Mouse (Mus musculus): ENCODE results near the gene Polr1e. TPM values are rescaled to one million over a fixed set of nuclear protein-coding genes. Genes with fewer than 3 reads are reported as not detected.

Gene Polr1e
- polyA plus RNA-seq, 1 experiment from 2014 or later, result 33.2 TPM

- no peaks in the 10 kb centered on the region for H3K9me3 ChIP-seq (replicated peaks; ENCODE audit: control insufficient read depth, low read length, poor library complexity, severe bottlenecking)
- H3K4me3 ChIP-seq (ENCODE audit: low read depth, low read length), result peak overlapping the region; percentile 59
- H3K4me2 ChIP-seq (ENCODE audit: low read length), result peak overlapping the region; percentile 68
- peaks cover 24% of the 10 kb centered on the region for H3K4me1 ChIP-seq (ENCODE audit: control insufficient read depth, insufficient read depth, low read length)
- no peak for ATAC-seq
- 6% methylated on average over 2 of the region's 2 CpGs for WGBS
- peak overlapping the region; percentile 60 for H3K9ac ChIP-seq (ENCODE audit: low read depth, low read length)
- H3K27me3 ChIP-seq (ENCODE audit: control insufficient read depth, insufficient read depth, low read depth, low read length), result no peaks in the 10 kb centered on the region
- H3K27ac ChIP-seq (ENCODE audit: low read length), result no peak overlapping the region; the same call in 1 of the 2 replicates
- H3K36me3 ChIP-seq (ENCODE audit: control insufficient read depth, insufficient read depth, low read length), result no peaks in the 10 kb centered on the region
Measured at GRCm38 (mm10) chr4:45013537-45013936, 4.8 kb upstream of the Polr1e start.

- Histone ChIP-seq H3K36me3 (ENCODE audit: control insufficient read depth, insufficient read depth, low read length) (no peaks in the 10 kb centered on the region), H3K4me2 (ENCODE audit: low read length) (no peak overlapping the region), H3K9me3 (replicated peaks; ENCODE audit: control insufficient read depth, low read length, poor library complexity, severe bottlenecking) (no peaks in the 10 kb centered on the region), H3K9ac (ENCODE audit: low read depth, low read length) (no peak overlapping the region), H3K4me3 (ENCODE audit: low read depth, low read length) (no peak overlapping the region), H3K4me1 (ENCODE audit: control insufficient read depth, insufficient read depth, low read length) (peaks cover 25% of the 10 kb centered on the region), H3K27ac (ENCODE audit: low read length) (no peak overlapping the region), H3K27me3 (ENCODE audit: control insufficient read depth, insufficient read depth, low read depth, low read length) (no peaks in the 10 kb centered on the region)
- no peak for ATAC-seq
- WGBS, result 9% methylated on average over 3 of the region's 3 CpGs
Measured at GRCm38 (mm10) chr4:45015615-45016014, 2.8 kb upstream of the Polr1e start.

GRCm38 (mm10) chr4:45019009-45019408 is 626 bp downstream of the Polr1e start:
- Histone ChIP-seq H3K36me3 (ENCODE audit: control insufficient read depth, insufficient read depth, low read length) (0 out of 2 replicates have a peak, but pooled peaks cover 1% of the 10 kb centered on the region), H3K27me3 (ENCODE audit: control insufficient read depth, insufficient read depth, low read depth, low read length) (no peaks in the 10 kb centered on the region), H3K27ac (ENCODE audit: low read length) (no peak overlapping the region), H3K4me2 (ENCODE audit: low read length) (peak overlapping the region; percentile 65), H3K4me3 (ENCODE audit: low read depth, low read length) (peak overlapping the region; percentile 73), H3K9me3 (replicated peaks; ENCODE audit: control insufficient read depth, low read length, poor library complexity, severe bottlenecking) (no peaks in the 10 kb centered on the region), H3K4me1 (ENCODE audit: control insufficient read depth, insufficient read depth, low read length) (peaks cover 16% of the 10 kb centered on the region), H3K9ac (ENCODE audit: low read depth, low read length) (peak overlapping the region; percentile 71)
- WGBS, result under 1% methylated on average over 14 of the region's 14 CpGs
- peak; percentile 52 for ATAC-seq

- Histone ChIP-seq H3K9ac (ENCODE audit: low read depth, low read length) (no peak overlapping the region), H3K4me2 (ENCODE audit: low read length) (no peak overlapping the region), H3K4me1 (ENCODE audit: control insufficient read depth, insufficient read depth, low read length) (0 out of 2 replicates have a peak, but pooled peaks cover under 1% of the 10 kb centered on the region), H3K9me3 (replicated peaks; ENCODE audit: control insufficient read depth, low read length, poor library complexity, severe bottlenecking) (no peaks in the 10 kb centered on the region), H3K27me3 (ENCODE audit: control insufficient read depth, insufficient read depth, low read depth, low read length) (no peaks in the 10 kb centered on the region), H3K4me3 (ENCODE audit: low read depth, low read length) (no peak overlapping the region), H3K36me3 (ENCODE audit: control insufficient read depth, insufficient read depth, low read length) (peaks cover 12% of the 10 kb centered on the region; the same call in 1 of the 2 replicates), H3K27ac (ENCODE audit: low read length) (no peak overlapping the region)
- no peak for ATAC-seq
- WGBS, result 79% methylated on average over 4 of the region's 4 CpGs
Measured at GRCm38 (mm10) chr4:45026459-45026858, 8.1 kb downstream of the Polr1e start.

GRCm38 (mm10) chr4:45032586-45032985 is 14.2 kb downstream of the Polr1e start:
- Histone ChIP-seq H3K27ac (ENCODE audit: low read length) (no peak overlapping the region), H3K4me2 (ENCODE audit: low read length) (no peak overlapping the region), H3K36me3 (ENCODE audit: control insufficient read depth, insufficient read depth, low read length) (peaks cover 24% of the 10 kb centered on the region), H3K27me3 (ENCODE audit: control insufficient read depth, insufficient read depth, low read depth, low read length) (no peaks in the 10 kb centered on the region), H3K4me1 (ENCODE audit: control insufficient read depth, insufficient read depth, low read length) (no peaks in the 10 kb centered on the region), H3K9ac (ENCODE audit: low read depth, low read length) (no peak overlapping the region), H3K4me3 (ENCODE audit: low read depth, low read length) (no peak overlapping the region), H3K9me3 (replicated peaks; ENCODE audit: control insufficient read depth, low read length, poor library complexity, severe bottlenecking) (no peaks in the 10 kb centered on the region)
- ATAC-seq, result no peak
- 97% methylated on average over 9 of the region's 9 CpGs for WGBS

- H3K27ac ChIP-seq (ENCODE audit: low read length), result no peak overlapping the region
- 87% methylated on average over 16 of the region's 16 CpGs for WGBS
- H3K4me2 ChIP-seq (ENCODE audit: low read length), result no peak overlapping the region
- H3K27me3 ChIP-seq (ENCODE audit: control insufficient read depth, insufficient read depth, low read depth, low read length), result no peaks in the 10 kb centered on the region
- no peaks in the 10 kb centered on the region for H3K4me1 ChIP-seq (ENCODE audit: control insufficient read depth, insufficient read depth, low read length)
- no peaks in the 10 kb centered on the region for H3K9me3 ChIP-seq (replicated peaks; ENCODE audit: control insufficient read depth, low read length, poor library complexity, severe bottlenecking)
- H3K4me3 ChIP-seq (ENCODE audit: low read depth, low read length), result no peak overlapping the region
- no peak overlapping the region for H3K9ac ChIP-seq (ENCODE audit: low read depth, low read length)
- no peak for ATAC-seq
- peaks cover 17% of the 10 kb centered on the region for H3K36me3 ChIP-seq (ENCODE audit: control insufficient read depth, insufficient read depth, low read length)
Measured at GRCm38 (mm10) chr4:45034693-45035628, 16.6 kb downstream of the Polr1e start.

GRCm38 (mm10) chr4:45036048-45036447 is 17.7 kb downstream of the Polr1e start:
- Histone ChIP-seq H3K4me1 (ENCODE audit: control insufficient read depth, insufficient read depth, low read length) (no peaks in the 10 kb centered on the region), H3K36me3 (ENCODE audit: control insufficient read depth, insufficient read depth, low read length) (peaks cover 17% of the 10 kb centered on the region), H3K27me3 (ENCODE audit: control insufficient read depth, insufficient read depth, low read depth, low read length) (no peaks in the 10 kb centered on the region), H3K4me3 (ENCODE audit: low read depth, low read length) (no peak overlapping the region), H3K9ac (ENCODE audit: low read depth, low read length) (no peak overlapping the region), H3K27ac (ENCODE audit: low read length) (no peak overlapping the region), H3K4me2 (ENCODE audit: low read length) (no peak overlapping the region), H3K9me3 (replicated peaks; ENCODE audit: control insufficient read depth, low read length, poor library complexity, severe bottlenecking) (no peaks in the 10 kb centered on the region)
- ATAC-seq, result no peak
- 93% methylated on average over 10 of the region's 10 CpGs for WGBS

- no peak overlapping the region for H3K27ac ChIP-seq (ENCODE audit: low read length)
- no peak overlapping the region for H3K4me2 ChIP-seq (ENCODE audit: low read length)
- H3K36me3 ChIP-seq (ENCODE audit: control insufficient read depth, insufficient read depth, low read length), result peaks cover 17% of the 10 kb centered on the region
- H3K4me3 ChIP-seq (ENCODE audit: low read depth, low read length), result no peak overlapping the region
- H3K4me1 ChIP-seq (ENCODE audit: control insufficient read depth, insufficient read depth, low read length), result no peaks in the 10 kb centered on the region
- H3K27me3 ChIP-seq (ENCODE audit: control insufficient read depth, insufficient read depth, low read depth, low read length), result no peaks in the 10 kb centered on the region
- 84% methylated on average over 5 of the region's 5 CpGs for WGBS
- H3K9ac ChIP-seq (ENCODE audit: low read depth, low read length), result no peak overlapping the region
- no peaks in the 10 kb centered on the region for H3K9me3 ChIP-seq (replicated peaks; ENCODE audit: control insufficient read depth, low read length, poor library complexity, severe bottlenecking)
- ATAC-seq, result no peak
Measured at GRCm38 (mm10) chr4:45036571-45036970, 18.2 kb downstream of the Polr1e start.

All from midbrain, embryonic 16.5 days (tissue).